Mouse (Mus musculus): ENCODE results near the gene Ugt1a6b. TPM values are rescaled to one million over a fixed set of nuclear protein-coding genes. Genes with fewer than 3 reads are reported as not detected.
"Not testable (repeated sequence)": the region's sequence is repeated elsewhere in the genome, so short reads cannot be mapped to it uniquely, and the experiment has no call there.

Ugt1a6b gene
- polyA plus RNA-seq, 1 experiment: 2.9 TPM

- no peak for TF ChIP-seq CTCF (IDR thresholded peaks at IDR 0.05; ENCODE audit: insufficient read depth, low read length)
- no peak for TF ChIP-seq POLR2A (IDR thresholded peaks at IDR 0.05; ENCODE audit: borderline replicate concordance, extremely low read depth, low read depth, low read length)
- Histone ChIP-seq H3K4me3 (replicated peaks; ENCODE audit: extremely low read depth, low read depth, low read length) (no peak overlapping the region), H3K4me1 (ENCODE audit: control insufficient read depth, insufficient read depth, low read length) (no peaks in the 10 kb centered on the region; the same call in 1 of the 2 replicates)
- no peak for DNase-seq
Observed at GRCm38 (mm10) chr1:88092341-88092740, 10.7 kb upstream of the Ugt1a6b start.

DNA sequence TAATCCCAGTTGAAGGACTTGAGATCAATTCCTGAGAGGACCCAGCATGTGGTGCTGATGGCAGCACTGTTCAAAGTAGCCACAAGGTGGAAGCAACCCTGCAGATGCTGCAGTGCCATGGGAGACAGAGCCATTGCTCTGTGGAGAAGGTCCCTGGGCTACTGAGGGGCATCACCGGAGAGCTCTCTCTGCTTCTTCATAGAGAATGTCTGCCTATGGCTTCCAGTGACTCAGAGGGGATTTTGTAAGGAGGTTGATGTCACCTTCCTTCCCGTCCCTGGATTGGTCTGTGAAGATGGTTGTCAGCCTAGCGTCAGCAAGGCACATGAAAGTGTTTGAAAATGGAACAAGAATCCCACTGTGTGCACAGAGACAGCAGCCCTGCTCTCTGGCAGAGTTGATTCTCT lies 8.8 kb upstream of the Ugt1a6b start:
- DNase-seq; H3K4me3 ChIP-seq (replicated peaks; ENCODE audit: extremely low read depth, low read depth, low read length); H3K4me1 ChIP-seq (ENCODE audit: control insufficient read depth, insufficient read depth, low read length): not testable (repeated sequence)
- WGBS: 45% methylated on average over 3 of the region's 3 CpGs
- TF ChIP-seq CTCF (IDR thresholded peaks at IDR 0.05; ENCODE audit: insufficient read depth, low read length): peak; percentile 41; the same call in 1 of the 2 replicates

DNA sequence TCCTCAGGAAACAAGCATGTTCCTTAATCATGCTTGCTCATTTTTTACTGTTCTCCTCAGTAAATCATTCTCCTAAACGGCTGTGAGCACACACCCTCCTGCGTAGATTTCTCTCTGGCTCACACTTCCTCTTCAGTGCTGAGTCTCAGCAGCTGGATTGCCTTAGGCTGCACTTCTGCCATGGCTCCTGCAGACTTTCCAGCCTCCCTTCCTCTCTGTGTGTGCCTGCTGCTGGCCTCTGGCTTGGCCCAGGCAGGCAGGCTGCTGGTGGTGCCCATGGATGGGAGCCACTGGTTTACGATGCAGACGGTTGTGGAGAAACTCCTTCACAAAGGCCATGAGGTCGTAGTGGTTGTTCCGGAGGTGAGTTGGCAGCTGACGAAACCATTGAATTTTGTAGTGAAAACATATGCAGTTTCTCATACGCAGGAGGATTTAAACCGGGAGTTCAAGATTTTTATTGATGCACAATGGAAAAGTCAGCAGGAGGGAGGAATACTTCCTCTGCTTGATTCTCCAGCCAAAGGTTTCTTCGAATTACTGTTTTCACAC lies 8.0 kb upstream of the Ugt1a6b start, which contains the start of gene Ugt1a7c:
Ugt1a7c (plus strand) TSS at position 122 of the 552 bp plus-strand sequence.
- H3K4me3 ChIP-seq (replicated peaks; ENCODE audit: extremely low read depth, low read depth, low read length): peak within 1 kb of the TSS; percentile 66
- no peaks in the 10 kb centered on the region; the same call in 1 of the 2 replicates for H3K4me1 ChIP-seq (ENCODE audit: control insufficient read depth, insufficient read depth, low read length)
- TF ChIP-seq CTCF (IDR thresholded peaks at IDR 0.05; ENCODE audit: insufficient read depth, low read length) (no peak), POLR2A (IDR thresholded peaks at IDR 0.05; ENCODE audit: borderline replicate concordance, extremely low read depth, low read depth, low read length) (no peak)
- peak; percentile 32 for DNase-seq
- 20% methylated on average over 10 of the region's 10 CpGs for WGBS

DNA sequence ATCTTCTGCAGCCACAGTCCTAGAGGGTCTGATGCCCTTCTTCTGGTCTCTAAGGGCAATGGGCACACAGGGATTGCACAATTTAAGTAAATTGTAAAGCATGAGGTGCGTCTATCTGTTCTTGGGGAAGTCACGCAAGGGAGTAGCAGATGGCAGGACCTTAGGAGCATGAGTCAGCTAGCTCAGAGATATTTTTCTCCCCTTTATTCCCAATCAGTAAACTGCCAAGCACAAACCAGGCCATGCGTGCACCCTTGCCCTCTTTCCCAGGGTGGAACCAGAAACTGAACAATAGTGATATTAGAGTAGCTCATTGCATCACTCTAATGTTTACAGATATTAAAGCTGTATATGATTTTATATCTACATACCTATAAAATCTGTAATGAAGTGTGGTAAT lies 4.5 kb upstream of the Ugt1a6b start:
- not testable (repeated sequence) for H3K4me1 ChIP-seq (ENCODE audit: control insufficient read depth, insufficient read depth, low read length); DNase-seq; H3K4me3 ChIP-seq (replicated peaks; ENCODE audit: extremely low read depth, low read depth, low read length)
- WGBS: 75% methylated on average over 3 of the region's 3 CpGs

DNA sequence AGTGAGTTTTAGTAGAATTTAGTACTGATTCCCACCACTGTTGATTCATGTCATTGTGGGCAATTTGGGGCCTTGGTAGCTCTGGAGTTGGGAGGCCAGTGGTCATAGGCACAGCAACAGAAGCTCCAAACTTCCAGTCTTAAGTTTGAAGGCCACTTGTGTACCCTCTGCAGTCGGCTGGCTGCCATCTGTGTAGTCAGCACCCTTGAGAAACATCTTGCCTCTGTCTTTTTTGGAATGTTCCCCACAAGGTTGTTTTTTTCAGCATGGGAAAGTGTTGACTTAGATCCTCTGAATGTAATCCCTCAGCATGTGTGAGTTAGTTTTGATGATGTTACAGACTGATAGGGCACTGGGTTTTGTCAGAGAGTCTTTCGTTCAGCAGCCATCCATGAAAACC lies 3.4 kb upstream of the Ugt1a6b start:
- not testable (repeated sequence) for DNase-seq; H3K4me1 ChIP-seq (ENCODE audit: control insufficient read depth, insufficient read depth, low read length); H3K4me3 ChIP-seq (replicated peaks; ENCODE audit: extremely low read depth, low read depth, low read length)
- WGBS: 67% methylated on average over 2 of the region's 2 CpGs

- not testable (repeated sequence) for H3K4me3 ChIP-seq (replicated peaks; ENCODE audit: extremely low read depth, low read depth, low read length); DNase-seq; H3K4me1 ChIP-seq (ENCODE audit: control insufficient read depth, insufficient read depth, low read length)
- WGBS: 65% methylated on average over 4 of the region's 5 CpGs
Observed at GRCm38 (mm10) chr1:88103697-88104468, 831 bp downstream of the Ugt1a6b start.

GRCm38 (mm10) chr1:88104667-88105430 lies 1.8 kb downstream of the Ugt1a6b start:
- Histone ChIP-seq H3K4me1 (ENCODE audit: control insufficient read depth, insufficient read depth, low read length) (no peaks in the 10 kb centered on the region; the same call in 1 of the 2 replicates), H3K4me3 (replicated peaks; ENCODE audit: extremely low read depth, low read depth, low read length) (no peak overlapping the region)
- TF ChIP-seq POLR2A (IDR thresholded peaks at IDR 0.05; ENCODE audit: borderline replicate concordance, extremely low read depth, low read depth, low read length) (no peak), CTCF (IDR thresholded peaks at IDR 0.05; ENCODE audit: insufficient read depth, low read length) (no peak)
- WGBS: 92% methylated on average over 1 of the region's 1 CpGs
- no peak for DNase-seq

DNA sequence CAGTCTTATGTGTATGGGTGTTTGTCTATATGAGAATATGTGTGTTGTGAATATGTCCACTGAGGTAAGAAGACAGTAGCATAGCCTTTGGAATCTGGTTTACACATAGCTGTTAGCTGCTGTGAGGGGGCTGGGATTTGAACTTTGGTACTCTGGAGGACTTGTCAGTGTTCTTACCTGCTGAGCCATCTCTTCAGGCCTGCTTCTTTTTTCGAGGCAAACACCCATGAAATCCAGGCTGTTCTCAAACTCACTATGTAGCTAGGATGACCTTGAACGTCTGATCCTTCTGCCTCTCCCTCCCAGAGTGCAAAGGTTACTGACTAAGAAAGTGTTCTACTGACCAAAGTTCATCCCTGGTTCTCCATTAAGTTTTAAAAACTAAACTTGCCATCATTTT lies 2.6 kb downstream of the Ugt1a6b start:
- WGBS: 51% methylated on average over 2 of the region's 2 CpGs
- no peak for DNase-seq
- TF ChIP-seq POLR2A (IDR thresholded peaks at IDR 0.05; ENCODE audit: borderline replicate concordance, extremely low read depth, low read depth, low read length) (no peak), CTCF (IDR thresholded peaks at IDR 0.05; ENCODE audit: insufficient read depth, low read length) (no peak)
- H3K4me3 ChIP-seq (replicated peaks; ENCODE audit: extremely low read depth, low read depth, low read length): no peak overlapping the region
- no peaks in the 10 kb centered on the region; the same call in 1 of the 2 replicates for H3K4me1 ChIP-seq (ENCODE audit: control insufficient read depth, insufficient read depth, low read length)

DNA sequence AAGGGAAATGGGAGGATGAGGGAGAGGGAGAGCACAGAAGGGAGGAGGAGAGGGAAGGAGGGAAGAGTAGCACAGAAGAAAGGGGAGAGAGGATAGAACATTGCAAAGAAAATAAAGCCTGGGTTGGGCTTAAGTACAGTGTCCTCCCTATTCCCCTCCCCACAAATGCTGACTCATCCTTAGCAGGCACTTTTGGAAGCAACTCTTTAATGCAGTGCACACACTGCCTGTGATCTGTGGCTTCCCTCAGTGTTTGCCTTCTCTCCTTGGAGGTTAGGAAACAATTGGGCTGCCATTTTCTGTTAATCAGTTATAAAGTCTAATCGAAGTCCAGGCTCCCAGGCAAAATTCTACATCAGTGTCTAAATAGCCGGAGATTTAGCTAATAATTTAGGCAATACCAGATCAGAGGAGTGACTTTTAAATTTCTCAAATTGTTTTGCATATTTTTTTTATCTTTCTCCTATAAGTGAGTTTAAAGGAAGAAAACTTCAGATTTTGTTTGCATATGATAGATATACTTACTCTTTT lies 6.0 kb downstream of the Ugt1a6b start:
- H3K4me1 ChIP-seq (ENCODE audit: control insufficient read depth, insufficient read depth, low read length); H3K4me3 ChIP-seq (replicated peaks; ENCODE audit: extremely low read depth, low read depth, low read length); DNase-seq: not testable (repeated sequence)
- 73% methylated on average over 2 of the region's 2 CpGs for WGBS

DNA sequence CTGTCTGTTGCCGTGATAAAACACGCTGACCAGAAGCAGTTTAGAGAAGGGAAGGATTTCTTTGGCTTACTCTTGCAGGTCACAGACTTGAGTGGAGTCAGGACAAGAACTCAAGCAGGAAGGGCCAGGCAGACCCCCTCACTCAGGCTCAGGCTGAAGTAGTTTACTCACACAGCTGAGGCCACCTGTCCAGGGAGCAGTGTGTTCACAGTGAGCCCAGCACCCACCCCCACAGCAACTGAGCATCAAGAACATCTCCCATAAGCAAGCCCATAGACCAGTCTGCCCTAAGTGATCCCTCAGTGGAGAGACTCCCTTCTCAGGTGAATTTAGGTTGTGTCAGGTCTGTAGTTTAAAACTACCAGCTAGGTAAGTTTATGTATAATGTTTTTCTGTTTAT lies 6.6 kb downstream of the Ugt1a6b start:
- not testable (repeated sequence) for H3K4me3 ChIP-seq (replicated peaks; ENCODE audit: extremely low read depth, low read depth, low read length); H3K4me1 ChIP-seq (ENCODE audit: control insufficient read depth, insufficient read depth, low read length); DNase-seq
- WGBS: 51% methylated on average over 2 of the region's 2 CpGs

DNA sequence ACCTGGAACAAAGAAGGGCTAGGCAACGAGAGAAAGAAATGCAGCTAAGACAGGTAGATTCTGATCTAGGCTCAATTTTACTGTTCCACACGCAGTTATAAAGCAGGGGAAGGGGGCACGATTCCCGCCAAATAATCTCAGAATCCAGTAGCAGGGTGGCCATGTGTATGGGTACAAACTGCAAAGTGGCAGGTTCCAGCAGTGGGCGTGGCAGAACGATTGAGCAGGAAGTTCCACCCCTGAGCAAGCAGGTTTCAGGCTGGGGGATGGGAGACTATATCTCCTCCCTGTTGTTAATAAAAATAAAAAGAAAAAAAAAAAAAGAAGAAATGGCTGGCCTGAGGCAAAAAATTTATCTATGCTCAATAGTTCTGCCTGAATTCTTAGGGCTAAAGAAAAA lies 9.7 kb downstream of the Ugt1a6b start:
- DNase-seq; H3K4me1 ChIP-seq (ENCODE audit: control insufficient read depth, insufficient read depth, low read length); H3K4me3 ChIP-seq (replicated peaks; ENCODE audit: extremely low read depth, low read depth, low read length): not testable (repeated sequence)
- WGBS: 91% methylated on average over 6 of the region's 6 CpGs

DNA sequence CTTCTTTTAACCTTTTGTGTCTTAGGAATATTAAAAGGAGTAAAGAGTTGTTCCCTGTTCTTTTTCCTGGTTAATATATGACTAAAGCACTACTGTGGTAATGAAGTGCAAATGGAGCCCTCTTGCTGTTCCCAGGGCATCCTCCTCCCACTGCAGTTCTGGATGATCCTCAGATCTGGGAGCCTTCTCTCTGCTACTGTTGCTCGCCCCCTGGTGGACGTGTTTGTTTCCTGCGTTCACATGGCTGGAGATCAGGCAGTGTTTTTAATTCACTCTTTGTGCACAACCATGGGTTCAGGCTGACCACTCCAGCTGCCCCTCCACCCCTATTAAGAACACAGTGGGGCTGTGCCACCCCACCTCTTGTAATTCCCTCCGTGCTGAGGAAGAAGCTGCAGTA lies 17.5 kb downstream of the Ugt1a6b start:
- not testable (repeated sequence) for H3K4me3 ChIP-seq (replicated peaks; ENCODE audit: extremely low read depth, low read depth, low read length); H3K4me1 ChIP-seq (ENCODE audit: control insufficient read depth, insufficient read depth, low read length); DNase-seq
- WGBS: 27% methylated on average over 4 of the region's 4 CpGs
